Mouse (Mus musculus) common myeloid progenitor, adult 5-6 weeks (primary cell): Measurements from ENCODE around the gene Zfp639. TPM values are rescaled to one million over a fixed set of nuclear protein-coding genes. Genes with fewer than 3 reads are reported as not detected.

Source experiments
- ATAC-seq: replicated peaks from 2 replicates; pipeline ENCODE4 v1.8.0; 2016; ENCODE audit warnings: low read depth, mild to moderate bottlenecking, moderate TSS enrichment, inconsistent platforms; ENCODE audit not compliant: poor library complexity, severe bottlenecking
- total RNA-seq: library from RNA; stranded (forward); fragments of 200-1000, 187-1606 nt; gene quantifications from 2 replicates; pipeline ENCODE4 v1.2.3, GENCODE M21; 2017

Gene Zfp639
- 48.8 and 58.3 TPM in 2 replicates for total RNA-seq

DNA sequence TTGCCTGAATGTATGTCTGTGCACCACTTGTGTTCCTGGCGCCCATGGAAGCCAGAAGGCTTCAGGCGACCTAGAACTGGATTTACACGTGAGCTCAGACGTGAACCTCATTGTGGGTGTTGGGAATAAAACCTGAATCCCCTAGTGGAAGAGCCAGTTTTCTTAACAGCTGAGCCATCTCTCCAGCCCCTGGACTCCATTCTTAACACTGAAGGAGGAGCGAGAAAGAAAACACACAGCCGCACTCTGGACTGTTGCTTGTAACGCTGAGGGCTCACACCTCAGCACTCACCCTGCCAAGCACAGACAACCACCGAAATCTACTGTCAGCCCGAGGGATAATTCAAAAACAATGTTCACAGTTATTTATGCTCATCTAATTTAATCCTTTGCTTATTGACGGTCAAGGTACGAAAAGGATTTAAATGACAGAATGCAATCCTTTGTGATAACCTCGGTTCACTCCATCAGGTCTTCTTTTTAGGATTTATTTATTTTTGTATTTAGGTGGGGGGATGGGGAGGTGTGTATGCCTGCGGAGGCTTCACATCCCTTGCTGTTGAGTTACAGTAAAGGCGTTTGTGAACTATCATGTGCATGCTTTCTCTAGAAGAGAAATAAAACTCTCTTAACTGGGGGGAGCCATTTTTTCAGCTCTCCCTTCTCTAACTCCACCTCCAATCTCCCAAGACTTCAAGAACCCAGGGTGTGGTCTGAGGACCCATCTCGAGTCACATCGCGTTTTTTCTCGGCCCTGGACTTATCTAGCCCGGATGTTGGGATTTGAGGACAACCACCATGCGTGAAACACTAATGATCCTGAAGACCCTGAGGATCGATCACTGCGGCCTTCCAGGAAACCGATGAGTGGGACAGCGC lies at the start of gene Zfp639:
Gene Zfp639, plus strand, starts transcription at position 764 of the 879 bp plus-strand sequence.
- peak; percentile 37 for ATAC-seq

DNA sequence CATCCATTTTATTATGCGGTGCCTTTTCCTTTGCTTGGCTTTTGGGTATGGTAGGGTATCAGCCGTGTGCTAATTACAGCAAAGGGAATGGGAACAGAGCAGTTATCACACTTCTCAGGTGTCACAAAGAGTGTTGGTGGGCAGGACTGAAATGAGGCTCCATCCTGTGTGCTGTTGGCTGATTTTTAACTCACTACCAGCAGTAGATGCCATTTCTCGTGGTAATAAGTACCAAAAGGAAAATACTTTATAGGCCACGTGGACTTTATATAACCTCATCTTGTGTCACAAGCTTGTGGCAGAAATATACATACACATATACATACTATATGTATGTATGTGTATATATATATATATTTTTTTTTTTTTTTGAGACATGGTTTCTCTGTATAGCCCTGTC lies 42.7 kb upstream of the Zfp639 start:
- ATAC-seq: no peak

DNA sequence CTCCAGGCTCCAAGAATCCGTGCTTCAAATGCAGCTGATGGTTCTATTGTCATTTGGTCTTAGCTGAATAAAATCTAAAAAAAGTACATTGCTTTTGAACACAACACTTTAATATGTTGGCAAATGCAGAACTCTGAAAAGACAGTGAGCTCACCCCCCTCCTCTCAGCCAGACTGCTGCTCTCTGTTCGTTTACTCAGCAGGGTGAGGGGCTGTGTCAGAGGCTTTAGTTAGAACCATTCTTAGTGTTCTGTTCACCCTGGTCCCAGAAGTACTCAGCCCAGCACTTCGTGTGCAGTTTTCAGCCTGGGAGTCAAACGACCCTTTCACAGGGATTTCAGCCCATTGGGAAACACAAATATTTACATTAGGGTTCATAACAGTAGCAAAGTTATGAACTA lies 41.6 kb upstream of the Zfp639 start:
- no peak for ATAC-seq

DNA sequence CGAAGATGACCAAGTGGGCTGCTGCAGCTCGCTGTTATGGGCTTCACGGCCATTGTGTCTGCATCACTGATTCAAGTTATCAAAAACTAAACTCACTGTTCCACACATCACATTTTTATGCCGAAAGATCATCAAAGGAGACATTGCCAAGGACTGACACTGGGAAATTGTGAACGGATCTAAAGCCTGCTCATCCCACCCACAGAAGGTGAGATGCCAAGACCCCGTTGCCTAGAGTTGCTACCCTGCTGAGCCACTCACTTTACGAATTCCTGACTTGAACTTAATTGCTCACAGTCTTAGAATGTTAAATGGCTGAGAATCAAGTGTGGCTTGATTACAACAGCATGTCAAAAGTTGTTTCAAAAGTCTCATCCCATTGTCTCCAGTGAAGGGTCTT lies 39.6 kb upstream of the Zfp639 start:
- ATAC-seq: no peak

DNA sequence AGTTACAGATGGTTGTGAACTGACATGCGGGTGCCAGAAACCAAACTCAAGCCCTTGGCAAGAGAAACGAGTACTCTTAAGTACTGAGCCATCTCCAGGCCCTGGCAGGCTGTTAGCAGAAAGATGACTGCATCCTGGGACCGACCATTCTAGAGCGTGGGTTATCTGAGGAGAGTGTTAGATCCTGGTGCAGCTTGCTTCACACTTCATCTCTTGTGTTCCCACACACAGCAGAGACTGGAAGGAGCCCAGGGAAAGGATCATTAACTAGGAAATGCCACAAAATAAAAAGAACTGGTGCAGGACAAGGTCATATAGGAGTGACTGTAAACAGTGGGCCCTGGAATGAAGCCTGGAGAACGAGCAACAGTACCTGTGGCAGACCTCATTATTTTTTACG lies 39.0 kb upstream of the Zfp639 start:
- no peak for ATAC-seq

DNA sequence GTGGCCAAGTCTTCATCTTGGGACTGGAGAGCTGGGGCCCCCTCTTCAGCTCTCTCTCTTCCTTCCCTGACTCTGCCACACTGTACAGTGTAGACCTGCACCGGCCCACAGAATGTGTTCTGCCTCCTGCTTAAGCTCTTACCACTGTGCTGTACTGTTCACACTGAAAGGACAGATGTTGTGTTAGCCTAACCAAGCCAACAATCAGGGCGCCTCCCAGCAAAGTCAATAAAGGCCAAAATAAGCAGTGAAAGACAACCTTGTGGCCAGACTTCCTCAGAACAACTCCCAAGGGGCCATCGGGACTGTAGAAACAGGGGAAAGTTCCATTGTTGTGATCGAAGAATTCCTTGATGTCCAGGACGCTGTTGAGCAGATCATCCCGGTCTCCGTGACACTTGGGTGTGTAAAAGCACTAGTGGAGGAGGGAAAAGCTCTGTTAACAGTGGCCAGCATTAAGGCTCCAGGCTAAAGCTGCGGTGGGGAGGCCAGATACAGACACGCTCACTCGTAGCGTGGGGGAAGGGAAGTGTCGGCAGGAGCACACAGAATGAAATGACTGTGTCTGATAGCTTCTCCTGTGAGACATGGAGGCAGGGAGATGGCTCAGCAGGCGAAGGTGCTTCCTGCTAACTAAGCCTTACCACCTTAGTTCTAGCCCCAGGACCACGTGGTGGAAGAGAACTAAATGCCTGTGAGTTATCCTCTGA lies 37.7 kb upstream of the Zfp639 start:
- ATAC-seq: 0 out of 2 replicates have a peak, but pooled peaks have one; percentile 29

DNA sequence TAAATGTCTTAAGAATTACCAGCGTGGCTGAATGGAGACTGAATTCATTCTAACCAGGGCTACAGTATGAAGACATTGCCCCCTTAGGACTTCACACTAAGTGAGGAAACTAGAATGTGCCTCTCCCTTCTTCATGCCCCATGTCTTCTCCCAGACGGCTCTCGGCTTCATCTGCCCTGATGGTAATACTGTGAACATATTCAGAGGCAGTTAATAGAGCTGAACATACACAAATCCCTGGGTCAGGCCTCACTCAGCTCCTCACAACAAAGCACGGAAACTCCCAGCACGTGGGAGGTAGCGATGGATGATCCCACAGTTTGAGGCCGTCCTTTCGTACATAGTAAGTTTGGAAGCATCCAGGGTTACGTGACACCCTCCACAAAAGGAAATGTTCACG lies 36.9 kb upstream of the Zfp639 start:
- no peak for ATAC-seq

DNA sequence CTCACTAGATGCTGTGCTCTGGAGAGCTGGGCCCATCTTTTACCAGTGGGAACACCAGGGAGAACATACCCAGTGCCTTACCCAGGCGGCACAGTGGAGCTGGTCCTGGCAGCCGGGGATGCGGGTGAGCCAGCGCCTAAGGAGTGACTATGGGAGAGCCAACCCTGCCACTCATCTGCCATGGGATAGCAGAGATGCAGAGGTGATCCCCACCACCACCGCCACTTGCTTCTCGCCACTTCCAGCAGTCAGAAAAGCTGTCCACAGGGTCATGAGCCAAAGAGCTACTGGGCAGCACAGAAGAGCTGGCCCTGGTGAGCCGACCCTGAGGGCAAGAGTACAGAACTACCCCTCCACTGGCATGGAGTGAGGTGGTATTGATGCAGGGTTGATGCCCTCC lies 30.1 kb upstream of the Zfp639 start:
- ATAC-seq: no peak

DNA sequence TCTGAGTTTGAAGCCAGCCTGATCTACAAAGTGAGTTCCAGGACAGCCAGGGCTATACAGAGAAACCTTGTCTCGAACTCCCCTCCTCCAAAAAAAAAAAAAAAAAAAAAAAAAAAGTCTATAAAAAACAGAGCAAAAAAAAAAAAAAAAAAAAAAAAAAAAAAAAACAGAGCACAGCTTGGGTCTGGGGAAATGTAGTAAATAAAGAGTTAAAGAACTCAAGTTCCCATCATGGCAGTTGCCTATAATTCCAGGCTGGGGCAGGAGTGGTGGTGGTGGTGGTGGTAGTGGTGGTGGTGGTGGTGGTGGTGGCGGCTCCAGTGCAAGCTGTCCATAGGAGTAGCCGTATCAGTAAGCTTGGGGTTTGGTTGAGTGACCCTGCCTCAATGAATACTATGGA lies 27.0 kb upstream of the Zfp639 start:
- no peak for ATAC-seq

DNA sequence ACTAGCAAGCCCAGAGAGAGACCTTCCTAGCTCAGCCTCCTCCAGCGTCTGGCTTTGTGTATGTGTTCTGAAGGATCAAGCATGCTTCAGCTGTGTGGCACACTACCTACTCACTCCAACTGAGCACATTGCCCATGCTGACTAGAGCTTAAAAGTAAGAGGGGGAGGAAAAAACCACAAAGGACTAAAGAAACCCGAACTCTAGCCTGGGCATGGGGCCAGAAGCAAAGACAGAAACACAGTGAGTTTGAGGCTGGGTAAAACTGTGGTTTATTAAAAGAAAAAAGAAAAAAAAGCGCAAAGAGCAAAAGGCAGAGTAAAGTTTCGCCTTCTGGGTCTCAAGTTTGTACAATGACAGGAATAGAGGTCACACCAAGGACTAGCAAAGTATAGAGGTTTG lies 23.5 kb upstream of the Zfp639 start:
- ATAC-seq: 0 out of 2 replicates have a peak, but pooled peaks have one; percentile 15

DNA sequence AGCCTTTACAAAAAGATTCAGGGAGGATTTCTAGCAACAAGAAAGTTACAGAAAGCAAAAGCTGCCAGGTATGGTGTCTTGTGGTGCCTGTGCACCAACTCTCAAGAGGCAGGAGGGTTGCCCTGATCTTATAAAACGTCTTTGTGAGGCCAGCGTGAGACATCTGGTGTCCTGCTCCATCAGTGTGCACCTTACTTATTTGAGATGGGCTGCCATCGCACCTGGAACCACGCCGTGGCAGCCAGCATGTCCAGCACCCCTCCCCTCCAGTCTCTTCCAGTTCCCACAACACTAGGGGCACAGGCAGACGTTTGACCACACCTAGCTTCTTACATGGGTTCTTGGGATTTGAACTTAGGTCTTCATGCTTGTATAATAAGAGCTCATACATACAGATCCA lies 21.9 kb upstream of the Zfp639 start:
- no peak for ATAC-seq

DNA sequence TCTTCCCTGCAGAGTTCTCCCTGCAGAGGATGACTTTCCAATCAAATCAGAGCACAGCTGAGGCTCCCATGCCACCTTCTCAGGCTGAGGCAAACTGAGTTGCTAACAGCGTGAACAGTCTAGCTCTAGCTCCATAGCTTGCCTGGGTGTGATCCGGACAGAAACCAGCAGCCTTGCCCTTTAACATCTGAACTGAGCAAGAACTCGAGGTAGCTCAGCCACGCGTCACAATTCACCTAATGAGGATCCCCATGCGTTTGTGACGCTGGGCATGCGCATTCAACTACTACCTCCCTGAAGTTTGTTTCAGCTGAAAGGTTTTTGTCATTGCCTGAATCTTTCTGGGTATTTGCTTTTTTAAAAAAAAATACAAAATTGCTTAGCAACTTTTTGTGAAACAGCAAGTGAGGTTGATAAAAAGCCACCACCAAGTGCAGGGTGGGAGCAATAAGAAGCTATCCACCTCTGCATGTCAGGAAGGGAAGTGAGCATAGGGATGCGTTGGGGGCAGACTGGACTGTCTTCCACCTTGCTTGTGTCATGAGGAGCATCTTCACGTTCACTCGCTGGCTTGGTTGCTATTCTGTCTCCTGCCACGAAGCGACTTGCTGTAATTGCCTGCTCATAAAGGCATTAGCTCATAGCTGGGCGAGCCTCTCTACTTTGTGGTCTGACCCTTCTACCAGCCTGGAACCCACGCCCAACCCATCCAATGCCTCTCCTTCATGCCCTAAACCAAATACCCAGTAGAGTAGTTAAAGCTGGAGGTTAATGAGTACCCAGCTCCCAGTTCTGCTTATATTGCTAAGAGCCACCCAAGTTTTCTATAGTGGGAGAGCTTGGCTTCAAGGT lies 19.8 kb upstream of the Zfp639 start:
- no peak for ATAC-seq

DNA sequence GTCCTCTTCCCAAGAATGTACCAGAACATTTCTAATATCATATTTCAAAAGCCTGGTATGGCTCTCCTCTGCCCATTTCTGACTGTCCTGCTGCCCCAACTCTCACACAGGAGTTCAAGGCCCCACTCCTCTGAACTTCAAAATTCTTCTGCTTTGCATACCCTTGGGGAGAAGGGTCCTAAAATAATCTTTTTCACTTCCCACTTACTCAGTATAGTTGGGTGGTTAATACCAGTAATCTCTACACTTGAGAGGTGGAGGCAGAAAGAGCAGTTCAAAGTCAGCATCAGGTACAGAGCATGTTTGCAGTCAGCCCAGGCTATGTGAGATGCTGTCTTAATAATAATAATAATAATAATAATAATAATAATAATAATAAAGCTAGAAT lies 19.1 kb upstream of the Zfp639 start:
- ATAC-seq: no peak

DNA sequence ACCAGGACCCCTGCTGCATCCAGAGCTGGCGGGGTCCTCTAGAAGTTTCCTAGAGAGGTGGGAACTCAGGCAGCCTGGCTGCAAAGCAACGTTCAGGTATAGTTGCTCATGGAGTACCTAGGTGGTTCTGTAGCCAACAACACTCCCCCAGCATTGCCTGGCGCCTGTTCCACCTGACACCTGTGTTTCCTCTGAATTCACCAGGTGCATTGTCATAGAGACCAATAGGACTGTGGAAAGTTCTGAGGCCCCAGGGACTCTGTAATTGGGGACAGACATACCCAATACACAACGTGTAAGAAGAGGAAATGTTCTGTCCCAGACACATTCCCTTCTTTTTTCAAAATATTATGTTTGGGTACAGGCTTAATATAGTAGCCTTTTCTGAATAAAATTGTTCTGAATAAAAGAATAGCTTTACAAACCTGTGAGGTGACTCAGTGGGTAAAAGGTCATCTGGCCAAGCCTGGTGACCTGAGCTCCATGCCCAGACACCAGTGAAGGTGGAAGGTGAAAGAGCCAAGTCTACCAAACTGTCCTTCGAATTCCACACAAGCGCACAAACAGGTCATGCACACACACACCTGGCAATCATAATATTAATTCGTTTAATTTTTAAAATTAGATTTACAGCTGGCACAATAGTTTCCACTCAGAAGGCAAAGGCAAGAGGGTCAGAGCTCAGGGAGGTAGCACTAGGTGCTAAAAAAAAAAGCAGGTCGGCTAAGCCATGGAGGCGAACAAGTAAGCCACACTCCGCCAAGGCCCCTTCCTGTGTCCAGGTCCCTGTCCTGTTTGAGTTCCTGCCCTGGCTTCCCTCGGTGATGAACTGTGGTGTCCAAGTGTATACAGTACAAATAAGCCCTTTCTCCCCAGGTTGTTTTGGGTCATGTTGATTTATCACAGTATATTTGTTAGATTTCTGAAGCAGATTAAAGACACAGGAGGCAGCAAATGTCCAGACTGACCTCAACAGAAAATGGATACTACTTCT lies 17.7 kb upstream of the Zfp639 start, which contains the start of gene Kcnmb3:
Gene Kcnmb3, minus strand, starts transcription at position 135 of the 994 bp plus-strand sequence.
- no peak for ATAC-seq

DNA sequence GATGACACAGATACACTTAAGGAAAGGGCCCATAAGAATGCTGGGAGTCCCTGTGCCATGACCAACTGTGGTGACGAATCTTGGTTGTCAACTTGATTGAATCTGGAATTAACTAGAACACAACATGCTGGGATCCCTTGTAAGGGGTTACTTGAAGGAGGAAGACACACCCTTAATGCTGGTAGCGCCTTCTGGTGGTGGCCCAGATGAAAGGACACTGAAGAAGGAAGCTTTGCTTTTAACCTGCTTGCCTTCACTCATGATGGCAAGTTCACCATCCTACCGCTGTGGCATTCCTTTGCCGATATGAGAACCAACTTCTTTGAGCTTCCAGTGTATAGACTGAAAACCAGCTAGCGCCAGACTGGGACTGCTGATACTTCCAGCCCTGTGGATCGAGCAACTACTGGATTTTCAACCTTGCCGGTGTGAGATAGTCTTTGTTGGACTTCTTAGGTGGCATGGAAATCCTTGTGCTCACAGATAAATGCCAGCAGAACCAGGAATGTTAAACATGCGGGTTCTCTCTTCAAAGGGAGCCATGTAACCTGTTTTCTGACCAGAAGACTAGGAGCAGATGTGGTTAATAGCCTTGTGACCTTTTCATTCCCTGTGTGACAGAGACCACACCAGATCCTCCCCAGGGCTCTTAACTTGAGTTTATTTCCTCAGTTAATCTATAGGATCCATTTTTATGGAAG lies 15.5 kb upstream of the Zfp639 start:
- ATAC-seq: peak; percentile 62; the same call in 1 of the 2 replicates

DNA sequence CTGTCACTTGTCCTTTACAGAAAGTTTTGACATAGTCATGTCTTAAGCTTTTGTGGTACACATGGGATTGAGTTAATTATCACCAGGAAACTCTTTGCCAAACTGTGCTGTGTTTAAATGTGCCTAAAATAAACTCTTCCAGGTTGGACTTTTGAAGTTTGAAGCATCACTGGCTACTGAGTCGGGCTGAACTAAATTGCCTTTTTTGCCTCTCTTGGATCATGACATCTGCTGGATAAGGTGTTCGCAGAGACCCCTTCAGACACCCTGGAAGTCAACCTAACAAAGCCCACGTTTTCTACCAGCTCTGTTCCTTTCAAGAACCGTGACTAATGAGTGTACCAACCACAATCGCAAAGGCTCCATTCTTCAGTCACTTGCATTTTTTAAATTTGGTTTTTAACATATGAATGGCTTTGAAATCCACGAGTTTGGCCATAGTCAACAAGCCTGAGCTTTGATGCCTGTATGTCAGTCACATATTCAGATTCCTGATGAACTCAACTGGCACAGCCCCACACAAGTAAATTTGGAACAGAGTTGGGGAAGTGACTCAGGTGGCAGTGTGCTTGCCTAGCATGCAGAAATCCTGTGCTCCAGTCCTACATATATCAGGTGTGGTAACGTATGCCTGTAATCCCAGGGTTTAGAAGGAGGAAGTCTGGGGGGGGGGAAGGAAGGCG lies 14.8 kb upstream of the Zfp639 start:
- ATAC-seq: no peak

DNA sequence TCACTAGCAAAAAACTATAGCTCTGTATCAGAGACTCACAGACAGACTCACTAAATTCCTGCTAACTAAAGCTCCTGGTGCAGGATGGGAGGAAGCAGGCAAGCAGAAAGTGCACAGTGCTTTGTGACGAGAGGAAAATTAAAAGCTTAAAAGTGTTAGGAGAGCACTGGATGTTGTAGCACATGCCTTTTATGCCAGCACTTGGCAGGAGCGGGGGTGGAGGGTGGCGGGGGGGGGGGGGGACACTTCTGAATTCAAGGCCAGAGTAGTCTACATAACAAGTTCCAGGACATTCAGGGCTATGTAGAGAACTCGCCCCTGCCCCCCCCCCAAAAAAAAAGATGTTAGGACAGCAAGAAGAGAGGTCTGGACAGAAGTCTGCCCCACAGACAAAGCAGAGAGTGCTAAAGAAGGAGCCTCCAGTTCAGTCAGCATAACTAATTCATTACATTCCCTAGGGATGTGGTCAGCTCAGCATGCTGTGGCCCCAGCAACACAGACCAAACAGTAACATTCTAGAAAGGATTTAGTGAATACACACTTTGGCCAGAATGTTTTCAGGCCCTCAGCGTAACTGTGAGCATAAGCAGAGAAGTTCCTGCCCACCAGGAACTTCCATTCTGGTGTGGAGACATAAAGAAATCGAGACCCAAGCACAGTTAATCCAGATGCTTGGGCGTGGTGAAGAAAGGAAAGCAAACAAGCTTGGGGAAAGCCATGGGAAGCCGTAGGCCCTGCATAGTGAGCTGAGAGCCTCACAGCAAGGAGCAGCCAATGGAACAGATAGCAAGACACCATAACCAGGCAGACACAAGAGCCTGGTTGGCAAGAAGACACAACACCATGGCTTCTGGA lies 14.0 kb upstream of the Zfp639 start:
- no peak for ATAC-seq
